Mouse (Mus musculus) spleen, adult 2 months (tissue): Measurements from ENCODE around the gene Cdk5r1.
"Not testable (repeated sequence)": the region's sequence is repeated elsewhere in the genome, so short reads cannot be mapped to it uniquely, and the experiment has no call there.

Experiments
- CTCF ChIP-seq: fragments of 200-500 bp; IDR thresholded peaks from 2 replicates; pipeline ENCODE4 v1.5.1; 2011; ENCODE audit warnings: mild to moderate bottlenecking, inconsistent platforms; ENCODE audit not compliant: insufficient read depth, insufficient read length, insufficient replicate concordance; ENCODE audit errors: extremely low read depth
- POLR2A ChIP-seq: fragments of 200-500 bp; IDR thresholded peaks from 2 replicates; pipeline ENCODE4 v1.6.1; 2011; ENCODE audit warnings: low read depth, low read length, inconsistent platforms

DNA sequence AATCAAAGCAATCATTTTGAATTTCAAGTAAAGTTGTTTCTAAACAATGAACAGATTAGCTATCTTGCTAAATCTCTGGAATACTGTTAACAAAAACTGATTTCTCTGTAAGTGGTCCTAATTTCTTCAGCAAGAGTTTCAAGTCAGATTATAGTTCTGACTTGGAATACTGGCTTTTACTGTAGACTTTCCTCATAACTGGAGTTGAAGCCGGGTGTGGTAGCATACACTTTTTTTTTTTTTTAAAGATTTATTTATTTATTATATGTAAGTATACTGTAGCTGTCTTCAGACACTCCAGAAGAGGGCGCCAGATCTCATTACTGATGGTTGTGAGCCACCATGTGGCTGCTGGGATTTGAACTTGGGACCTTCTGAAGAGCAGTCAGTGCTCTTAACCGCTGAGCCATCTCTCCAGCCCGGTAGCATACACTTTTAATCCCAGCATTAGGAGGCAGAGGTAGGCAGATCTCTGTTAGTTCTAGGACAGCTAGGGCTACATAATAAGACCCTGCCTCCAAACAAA, 13.2 kb upstream of the Cdk5r1 start:
- TF ChIP-seq POLR2A, CTCF: not testable (repeated sequence)
